Mouse (Mus musculus) megakaryocyte, embryonic 14.5 days (primary cell): ENCODE data around the gene Btbd16.

Source experiments
- FLI1 ChIP-seq: IDR thresholded peaks from 2 replicates; pipeline ENCODE4 v1.6.1; 2012; ENCODE audit warnings: low read length, inconsistent platforms, mixed read lengths
- GATA1 ChIP-seq: IDR thresholded peaks from 3 replicates; pipeline ENCODE4 v1.6.1; 2012; ENCODE audit warnings: mixed read lengths, low read length, inconsistent platforms, borderline replicate concordance

- no peak for TF ChIP-seq GATA1
- no peak for TF ChIP-seq FLI1
Observed at GRCm38 (mm10) chr7:130854684-130855292, 80.9 kb downstream of the Btbd16 start.
